Mouse (Mus musculus) left cerebral cortex, adult 2 months (tissue): ENCODE measurements at regions not wholly inside any gene's neighbourhood (a gene's known extent, or its start where the extent isn't known, plus 50 kb on each side); places are given as distances from the start of the nearest gene placed in this dataset.

Experiments
- DNase-seq, 2 experiments: peaks; one replicate each; pipeline ENCODE4 v3.0.0; 2021 to 2022; ENCODE audit warnings: low spot score in 2 of 2, mixed read lengths in 1 of 2; ENCODE audit errors: extremely low spot score in 1 of 2
- H3K27ac ChIP-seq: fragments of 200-600 bp; 2 replicates; pipeline ENCODE4 v1.8.1; 2022
- H3K4me3 ChIP-seq: fragments of 200-600 bp; 2 replicates; pipeline ENCODE4 v1.8.1; 2022
- CTCF ChIP-seq: fragments of 200-600 bp; IDR thresholded peaks from 2 replicates; pipeline ENCODE4 v1.8.1; 2022; ENCODE audit warnings: antibody characterized with exemption, mild to moderate bottlenecking, moderate library complexity
- intact Hi-C: fragments of 180-260 bp; cut with DNase I; formaldehyde crosslinking; loops from one replicate; pipeline ENCODE4 v1.15.1; 2025

DNA sequence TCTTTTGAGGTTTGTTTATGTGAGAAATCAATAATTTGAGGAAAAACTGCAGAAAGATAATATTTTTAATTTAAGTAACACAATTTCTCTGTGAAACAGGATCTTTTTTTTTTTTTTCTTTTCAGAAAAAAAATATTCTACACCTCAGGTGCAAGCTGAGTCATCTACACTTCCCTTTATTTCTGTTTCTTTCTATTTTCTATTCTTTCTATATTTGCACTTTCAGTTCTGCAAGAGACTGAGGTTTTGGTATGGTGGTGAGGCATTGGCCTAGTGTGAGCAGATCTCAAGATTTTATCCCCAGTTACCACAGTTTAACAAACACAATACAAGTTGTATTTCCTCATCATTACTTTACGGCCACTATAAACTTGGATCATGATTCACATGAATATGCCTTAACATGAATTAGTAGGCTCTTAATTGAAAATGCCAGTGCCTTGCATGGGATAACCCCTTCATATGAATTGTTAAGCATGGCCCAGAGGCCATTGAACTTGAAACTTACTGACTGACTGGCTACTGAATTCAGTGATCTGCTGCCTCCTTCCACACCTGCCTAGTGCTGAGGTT lies 1278.1 kb downstream of the Stim2 start:
- no peak for TF ChIP-seq CTCF
- Histone ChIP-seq H3K4me3 (no peak overlapping the region), H3K27ac (no peak overlapping the region)
- intact Hi-C loops, result no loop called here
- no peak for DNase-seq

DNA sequence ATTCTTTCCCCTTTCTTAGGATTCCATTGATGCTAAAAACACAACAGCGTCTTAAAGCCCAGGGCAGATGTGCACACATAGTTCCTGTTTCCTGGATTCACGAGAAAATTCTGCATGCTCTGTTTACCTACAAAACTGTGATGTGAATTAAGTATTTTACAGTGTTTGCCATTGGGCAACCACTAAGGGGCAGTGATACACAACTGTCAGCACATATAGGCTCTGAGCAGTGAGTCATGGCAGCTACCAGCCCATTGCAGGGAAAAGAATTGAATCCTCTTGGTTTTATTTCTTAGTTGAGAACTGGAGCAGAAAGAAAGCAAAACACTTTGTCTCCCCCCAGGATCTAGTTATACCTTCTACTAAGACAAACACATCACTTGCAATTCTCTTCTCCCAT lies 1295.0 kb downstream of the Stim2 start:
- Histone ChIP-seq H3K27ac (no peak overlapping the region), H3K4me3 (no peak overlapping the region)
- TF ChIP-seq CTCF, result peak; percentile 54
- intact Hi-C loops, result no loop called here
- peak in 1 of 2 experiments; percentile 11 for DNase-seq

DNA sequence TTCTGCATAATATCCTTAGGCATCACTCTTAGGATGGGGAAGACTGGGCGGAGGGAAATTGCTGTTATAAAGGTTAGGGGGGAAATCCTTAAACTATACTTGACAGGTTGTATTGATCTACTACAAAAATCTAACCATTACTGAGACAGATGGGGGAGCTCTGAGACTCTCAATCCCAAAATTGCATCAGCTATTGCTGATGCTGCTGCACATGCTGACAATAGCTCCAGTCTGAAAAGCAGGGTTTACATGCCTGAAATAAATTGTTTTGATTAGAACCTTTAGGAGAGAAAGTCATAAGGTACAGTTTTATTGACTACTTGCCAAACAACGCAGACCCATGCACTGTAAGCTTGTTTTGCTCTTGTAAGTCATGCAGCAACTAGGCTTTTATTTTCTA lies 1295.7 kb downstream of the Stim2 start:
- DNase-seq, result no peak
- TF ChIP-seq CTCF, result no peak; the same call in 1 of the 2 replicates

DNA sequence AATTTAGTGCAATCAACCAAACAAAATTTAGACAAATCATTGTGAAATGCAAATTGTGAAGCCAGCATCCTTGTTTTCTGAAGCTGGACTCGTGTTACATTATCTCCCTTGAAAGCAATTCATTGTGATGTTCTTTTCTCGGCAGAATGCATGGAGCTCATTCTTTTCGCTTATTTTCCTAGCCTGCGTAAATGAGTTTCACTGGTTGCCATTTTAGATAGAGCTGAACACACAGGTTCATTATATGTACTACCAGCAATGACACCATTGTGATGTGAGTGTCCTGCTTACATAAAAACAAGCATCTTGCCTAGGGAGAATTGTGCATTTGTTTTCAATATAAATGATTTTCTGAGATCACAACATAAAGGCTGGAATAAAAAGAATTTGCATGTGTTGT lies 1296.5 kb downstream of the Stim2 start:
- Histone ChIP-seq H3K4me3 (no peak overlapping the region), H3K27ac (no peak overlapping the region)
- TF ChIP-seq CTCF, result no peak
- no peak for DNase-seq
- intact Hi-C loops, result no loop called here

More for the DNA sequence above, 1295.7 kb downstream of the Stim2 start:
- no peak overlapping the region for H3K4me3 ChIP-seq
- H3K27ac ChIP-seq, result no peak overlapping the region
- intact Hi-C loops, result no loop called here

DNA sequence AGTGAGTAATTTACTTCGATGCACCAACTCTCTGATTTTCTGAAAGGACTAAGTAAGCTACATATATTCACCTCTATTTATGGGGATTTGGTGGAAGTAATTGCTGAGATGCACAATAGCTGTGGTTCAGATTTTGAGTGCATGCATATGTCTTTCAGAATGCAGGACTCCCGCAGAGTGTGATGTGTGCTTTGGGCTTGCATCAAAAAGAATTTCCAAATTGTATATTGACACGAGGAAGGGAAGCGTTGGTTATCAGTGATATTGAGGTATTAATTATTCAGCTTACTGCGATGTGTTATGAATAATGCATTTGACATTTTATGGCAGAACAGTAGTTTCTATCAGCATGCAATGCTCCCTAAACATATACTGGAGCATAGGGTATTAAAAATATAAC lies 1303.2 kb downstream of the Stim2 start:
- no peak overlapping the region for H3K27ac ChIP-seq
- TF ChIP-seq CTCF, result no peak
- no peak for DNase-seq
- intact Hi-C loops, result no loop called here
- H3K4me3 ChIP-seq, result no peak overlapping the region

DNA sequence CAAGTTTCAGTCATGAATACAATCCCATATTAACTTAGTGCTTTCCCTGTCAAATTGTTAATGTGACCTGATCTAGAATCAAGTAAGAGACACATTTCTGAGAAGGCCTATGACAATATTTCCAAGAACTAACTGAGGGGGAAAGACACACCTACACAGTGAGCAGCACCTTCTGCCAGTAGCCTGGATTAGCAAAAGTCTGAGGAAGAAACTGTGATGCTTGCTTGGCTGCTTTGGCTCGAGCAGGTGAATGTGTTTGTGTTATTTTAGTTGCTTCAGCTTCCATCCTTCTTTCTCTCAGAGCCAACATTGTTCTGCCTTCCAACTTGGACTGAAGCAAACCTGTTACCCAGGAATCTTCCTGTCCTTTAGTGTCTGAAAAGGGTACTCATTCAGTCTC lies 1347.7 kb downstream of the Stim2 start:
- DNase-seq, result peak in 1 of 2 experiments; percentile 13
- Histone ChIP-seq H3K27ac (no peak overlapping the region), H3K4me3 (no peak overlapping the region)
- TF ChIP-seq CTCF, result no peak
- intact Hi-C loops, result no loop called here

DNA sequence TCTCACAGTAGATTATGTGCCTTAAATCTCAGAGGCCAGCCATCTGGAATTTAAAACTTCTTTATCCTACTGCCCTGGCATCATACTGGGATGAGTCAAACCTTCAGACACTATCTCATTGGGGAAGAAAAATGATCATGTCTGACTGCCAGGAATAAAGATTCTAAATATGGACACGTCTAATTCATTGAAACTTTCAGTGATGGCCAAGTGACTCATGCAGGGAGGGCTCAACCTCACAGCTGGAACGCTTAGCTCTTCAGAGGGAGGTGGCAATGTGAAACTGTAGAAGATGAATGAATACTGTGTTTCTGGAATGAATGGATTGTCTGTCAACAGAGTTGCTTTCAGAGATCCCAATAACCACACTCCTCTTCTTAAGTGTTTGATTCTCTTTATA lies 1357.2 kb downstream of the Stim2 start:
- TF ChIP-seq CTCF, result no peak
- H3K4me3 ChIP-seq, result no peak overlapping the region
- no peak overlapping the region for H3K27ac ChIP-seq
- intact Hi-C loops, result no loop called here
- no peak for DNase-seq

DNA sequence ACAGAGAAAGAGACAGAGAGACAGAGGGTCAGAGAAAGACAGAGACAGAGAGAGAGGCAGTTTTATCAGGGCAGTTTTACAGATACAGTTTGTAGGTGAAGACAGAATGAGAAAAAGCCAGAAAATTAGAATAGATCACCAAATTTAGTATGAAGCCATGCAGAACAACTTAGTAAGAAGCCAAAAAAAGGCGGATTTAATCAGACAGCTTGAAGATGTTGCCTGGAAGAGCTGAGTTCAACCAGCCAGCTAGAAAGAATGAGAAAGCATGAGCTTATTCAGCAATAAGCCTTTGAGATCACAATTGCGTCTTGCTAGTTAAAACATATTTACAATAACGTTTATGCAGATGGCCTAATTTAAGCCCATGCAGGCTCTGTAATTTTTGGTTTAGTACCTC lies 1376.0 kb downstream of the Stim2 start:
- no peak for TF ChIP-seq CTCF
- no peak overlapping the region for H3K4me3 ChIP-seq
- intact Hi-C loops, result no loop called here
- H3K27ac ChIP-seq, result no peak overlapping the region
- DNase-seq, result no peak

DNA sequence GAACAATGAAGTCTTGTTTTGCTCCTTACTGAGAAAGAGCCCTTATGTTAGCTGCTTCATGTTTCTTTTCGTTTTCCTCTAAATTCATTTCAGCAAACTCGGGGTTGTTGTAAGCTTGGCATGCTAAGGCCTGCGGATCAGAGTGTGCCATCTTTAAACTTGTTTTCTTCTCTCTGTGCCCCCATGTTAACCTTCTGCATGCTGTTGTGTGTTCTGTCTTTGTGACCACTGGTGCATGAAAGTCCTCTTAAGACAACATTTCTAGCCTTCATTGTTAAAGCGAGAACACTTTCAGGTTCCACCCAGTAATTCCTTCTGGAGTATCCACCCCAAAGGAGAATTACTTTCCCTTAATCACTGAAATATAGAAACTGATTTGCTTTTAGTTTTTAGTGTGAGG lies 1392.5 kb downstream of the Stim2 start:
- intact Hi-C loops, result no loop called here
- no peak for TF ChIP-seq CTCF
- H3K4me3 ChIP-seq, result no peak overlapping the region
- DNase-seq, result no peak
- no peak overlapping the region for H3K27ac ChIP-seq

DNA sequence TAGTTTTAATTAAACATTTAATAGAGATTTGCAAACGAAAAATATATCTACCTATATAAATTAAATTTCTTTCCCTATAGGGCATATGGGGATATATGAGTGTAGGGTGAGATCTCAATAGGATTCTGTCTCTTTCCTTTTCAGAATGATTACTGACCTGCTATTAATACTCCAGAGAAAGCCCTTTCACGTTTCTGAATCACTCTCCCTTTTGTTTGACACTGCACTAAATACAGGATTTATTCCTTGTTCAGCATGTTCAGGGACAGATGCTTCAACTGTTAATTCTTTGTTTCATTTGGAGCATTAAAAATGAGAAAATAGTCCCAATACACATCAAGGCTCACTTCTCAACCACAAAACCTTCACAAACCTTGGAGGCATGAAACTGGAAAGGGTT lies 1397.7 kb downstream of the Stim2 start:
- intact Hi-C loops, result no loop called here
- no peak for TF ChIP-seq CTCF
- no peak overlapping the region for H3K27ac ChIP-seq
- no peak overlapping the region for H3K4me3 ChIP-seq
- no peak for DNase-seq

DNA sequence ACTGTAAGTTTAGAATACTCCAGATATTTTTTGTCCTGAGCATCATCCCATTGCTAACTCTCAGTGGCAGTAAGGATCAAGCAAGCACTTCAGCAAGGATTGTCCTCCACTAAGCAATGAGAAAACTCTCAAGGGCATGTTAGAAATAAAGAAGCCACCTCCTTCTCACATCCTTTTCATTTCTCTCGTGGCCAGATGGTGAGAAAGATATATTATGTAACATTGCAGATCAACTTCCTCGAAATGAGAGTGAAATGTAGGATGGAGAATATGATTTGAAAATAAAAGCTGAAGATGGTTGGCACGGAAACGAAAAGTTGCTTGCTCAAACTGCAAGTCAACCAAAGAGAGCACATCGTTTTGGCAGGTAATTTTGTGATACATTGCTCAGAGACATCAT lies 1417.8 kb downstream of the Stim2 start:
- intact Hi-C loops, result loop anchor here (10.0 kb wide), 1 partner anchor 1181 kb away; no protein-coding TSS in a partner anchor
- no peak overlapping the region for H3K4me3 ChIP-seq
- TF ChIP-seq CTCF, result no peak
- H3K27ac ChIP-seq, result peak overlapping the region; percentile 51; the same call in 1 of the 2 replicates
- DNase-seq, result no peak

DNA sequence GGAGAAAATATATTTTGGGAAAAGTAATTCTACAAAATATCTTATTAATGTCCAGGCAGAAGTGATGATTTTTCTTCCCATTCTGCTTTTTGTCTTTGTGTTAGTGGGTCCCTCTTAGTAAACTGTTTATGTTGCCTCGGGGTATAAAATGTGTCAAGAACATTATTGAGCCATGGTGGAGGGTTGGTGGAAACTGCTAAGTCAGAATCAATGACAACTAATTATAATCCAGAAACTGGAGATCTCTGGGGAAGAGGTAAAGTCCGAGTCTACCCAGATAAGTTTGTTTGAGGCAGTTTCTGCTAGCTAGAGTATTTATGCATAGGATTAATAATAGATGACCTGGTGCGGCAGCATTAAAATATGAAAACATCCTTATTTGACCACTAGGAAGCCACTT lies 1440.9 kb downstream of the Stim2 start:
- intact Hi-C loops, result no loop called here
- no peak overlapping the region for H3K4me3 ChIP-seq
- TF ChIP-seq CTCF, result no peak
- no peak overlapping the region for H3K27ac ChIP-seq
- no peak for DNase-seq

DNA sequence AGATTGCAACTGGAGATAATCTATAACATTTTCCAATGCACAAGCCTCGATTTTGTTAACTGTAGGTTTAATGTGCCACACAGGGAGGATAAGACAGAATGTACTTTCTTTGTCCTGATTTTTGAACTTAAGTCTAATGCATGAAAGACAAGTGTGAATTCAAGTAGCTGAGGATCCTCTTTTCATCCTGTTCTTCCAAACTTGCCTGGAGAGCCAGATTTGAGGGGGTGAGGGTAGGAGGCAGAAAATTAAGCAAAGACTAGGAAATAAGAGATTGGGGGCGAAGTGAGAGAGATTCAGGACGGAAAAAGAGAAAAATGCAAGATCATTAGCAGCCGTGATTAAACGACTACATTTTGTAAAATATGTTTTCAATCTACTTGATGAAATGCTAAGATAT lies 1450.8 kb downstream of the Stim2 start:
- no peak for TF ChIP-seq CTCF
- DNase-seq, result no peak
- Histone ChIP-seq H3K4me3 (no peak overlapping the region), H3K27ac (peak overlapping the region; percentile 1; the same call in 1 of the 2 replicates)
- intact Hi-C loops, result loop anchor here (10.0 kb wide), 1 partner anchor 1214 kb away; no protein-coding TSS in a partner anchor
